Mouse (Mus musculus) brain, adult 10 weeks (tissue): ENCODE measurements around the gene Ccdc102a. TPM values are rescaled to one million over a fixed set of nuclear protein-coding genes. Genes with fewer than 3 reads are reported as not detected.

Experiments used
- polyA plus RNA-seq: library from polyadenylated mRNA; stranded (reverse); fragments of 350-450 nt; fragmentation: Illumina TruSeq; extraction: RNeasy Lipid Tissue Mini Kit (QIAGEN cat#74804); gene quantifications from one replicate; pipeline ENCODE4 v1.2.3, GENCODE M21; 2015; ENCODE audit warnings: low read depth, low replicate concordance

Ccdc102a gene
- polyA plus RNA-seq = 1.2 TPM

GRCm38 (mm10) chr8:94917851-94918495 is at the start of gene Ccdc102a:
Gene Ccdc102a (minus strand): TSS chr8:94918098.

GRCm38 (mm10) chr8:94923405-94923804 is 5.5 kb upstream of the Ccdc102a start, which contains the start of gene Adgrg5:
Gene Adgrg5 (plus strand): TSS chr8:94923694.

GRCm38 (mm10) chr8:94876197-94876730 is 41.6 kb downstream of the Ccdc102a start, which contains the start of gene Dok4:
Gene Dok4 (minus strand): TSS chr8:94876330.

GRCm38 (mm10) chr8:94857346-94858173 is 60.3 kb downstream of the Ccdc102a start, which contains the start of gene Polr2c:
Gene Polr2c (plus strand): TSS chr8:94857450.

Other genes with a start within 250 kb of the Ccdc102a start
- 111 TPM for gene Pllp, start 221.8 kb downstream of the Ccdc102a start, polyA plus RNA-seq
- 0.27 TPM for gene Ccl22, start 172.5 kb downstream of the Ccdc102a start, polyA plus RNA-seq
- gene Cx3cl1, start 146.1 kb downstream of the Ccdc102a start, polyA plus RNA-seq = 480 TPM
- 1.2 TPM for gene Ccl17, start 107.6 kb downstream of the Ccdc102a start, polyA plus RNA-seq
- gene Coq9, start 79.8 kb downstream of the Ccdc102a start, polyA plus RNA-seq = 115 TPM
- 46.5 TPM for gene Ciapin1, start 79.7 kb downstream of the Ccdc102a start, polyA plus RNA-seq
- gene Polr2c, start 60.6 kb downstream of the Ccdc102a start, polyA plus RNA-seq = 98.0 TPM
- 18.5 TPM for gene Dok4, start 41.8 kb downstream of the Ccdc102a start, polyA plus RNA-seq
- not detected for gene Adgrg5, start 5.6 kb upstream of the Ccdc102a start, polyA plus RNA-seq
- 55.9 TPM for gene Adgrg1, start 56.7 kb upstream of the Ccdc102a start, polyA plus RNA-seq
- gene Adgrg3, start 99.6 kb upstream of the Ccdc102a start, polyA plus RNA-seq = not detected
- gene Drc7, start 137.0 kb upstream of the Ccdc102a start, polyA plus RNA-seq = 3.8 TPM
- gene Katnb1, start 163.1 kb upstream of the Ccdc102a start, polyA plus RNA-seq = 26.7 TPM